8 mouse cellular contexts compared by ENCODE assay signal in genomic region chr8:71537028-71537867, GRCm38 (mm10). TPM values are rescaled to one million over a fixed set of nuclear protein-coding genes. Genes with fewer than 3 reads are reported as not detected.
A peak's percentile ranks its signal among the peaks of the same experiment; 100 is the strongest.
DNase-seq lines count a peak whose midpoint lies in the region; ATAC-seq and TF ChIP-seq lines count a peak whose summit lies in the region.

Bst2 (minus strand) TSS chr8:71537456.

- 3% methylated on average over 37 of the region's 37 CpGs for WGBS in hindbrain, embryonic 11.5 days
- WGBS in midbrain, embryonic 10.5 days: 3% methylated on average over 37 of the region's 37 CpGs

- peaks cover 2 to 11% of the 10 kb centered on the region in 2 experiments; a peak in 2 of 4 replicates for H3K4me1 ChIP-seq in MEL (ENCODE audit: control insufficient read depth in 1 of 2, insufficient read depth in 2 of 2, low read length in 2 of 2)
- no peaks in the 10 kb centered on the region; the same call in 1 of the 2 replicates for H3K4me1 ChIP-seq in hindbrain, embryonic 11.5 days (replicated peaks; ENCODE audit: control insufficient read depth, insufficient read depth, low read length)
- H3K4me1 ChIP-seq in midbrain, embryonic 10.5 days: peaks cover 18% of the 10 kb centered on the region

- TF ChIP-seq POLR2A in MEL (IDR thresholded peaks at IDR 0.05; ENCODE audit: control insufficient read depth in 1 of 2, insufficient read depth in 1 of 2, low read depth in 1 of 2, low read length in 2 of 2, poor library complexity in 1 of 2): peak; percentile 74 to 80; a peak in 3 of 4 replicates
- TF ChIP-seq POLR2A in brain, embryonic 14.5 days (IDR thresholded peaks at IDR 0.05; ENCODE audit: borderline replicate concordance, extremely low read depth, insufficient read depth, insufficient read length, poor library complexity, severe bottlenecking): no peak

- peak; percentile 10 to 22; a peak in 1 of 4 replicates for TF ChIP-seq EP300 in MEL (IDR thresholded peaks at IDR 0.05; ENCODE audit: low read depth in 1 of 2, low read length in 2 of 2)

- peaks cover 1% of the 10 kb centered on the region for H3K79me2 ChIP-seq in MEL (ENCODE audit: control insufficient read depth, insufficient read depth, low read length, poor library complexity)

- H3K9me3 ChIP-seq in MEL (replicated peaks; ENCODE audit: insufficient read depth, low read length): no peaks in the 10 kb centered on the region
- no peaks in the 10 kb centered on the region for H3K9me3 ChIP-seq in hindbrain, embryonic 11.5 days (ENCODE audit: control insufficient read depth, low read length)
- H3K9me3 ChIP-seq in midbrain, embryonic 10.5 days (replicated peaks): no peaks in the 10 kb centered on the region

- DNase-seq in MEL (ENCODE audit: low read depth, low spot score): peak; percentile 98
- DNase-seq in brain, embryonic 14.5 days (ENCODE audit: low read depth): peak; percentile 82
- peak; percentile 77 for DNase-seq in forelimb bud, embryonic 11.5 days (ENCODE audit: low read depth, low spot score)
- peak; percentile 80 for DNase-seq in hindbrain, embryonic 11.5 days (ENCODE audit: low spot score)
- peak; percentile 28 for DNase-seq in left cerebral cortex, postnatal 4 days
- DNase-seq in midbrain, embryonic 10.5 days (ENCODE audit: low spot score): peak; percentile 72
- DNase-seq in skeletal muscle tissue, adult 2 months (ENCODE audit: low read depth, low spot score): peak; percentile 83
- no peak for DNase-seq in cerebellum, adult 11 months

- intact Hi-C loops in left cerebral cortex, postnatal 4 days (cut with DNase I): no loop called here

- peak within 1 kb of the TSS; percentile 74 for H3K9ac ChIP-seq in MEL (ENCODE audit: control insufficient read depth, low read depth, low read length, poor library complexity, severe bottlenecking)
- H3K9ac ChIP-seq in hindbrain, embryonic 11.5 days (ENCODE audit: low read depth, low read length): no peak within 1 kb of the TSS

- peaks cover 0 to 7% of the 10 kb centered on the region in 2 experiments; a peak in 2 of 4 replicates for H3K36me3 ChIP-seq in MEL (ENCODE audit: control insufficient read depth in 1 of 2, insufficient read depth in 2 of 2, low read length in 2 of 2)
- H3K36me3 ChIP-seq in hindbrain, embryonic 11.5 days (ENCODE audit: control insufficient read depth, insufficient read depth, low read length): no peaks in the 10 kb centered on the region
- H3K36me3 ChIP-seq in midbrain, embryonic 10.5 days: no peaks in the 10 kb centered on the region

- H3K27ac ChIP-seq in MEL (ENCODE audit: control insufficient read depth, low read depth, low read length): peak within 1 kb of the TSS; percentile 62
- H3K27ac ChIP-seq in hindbrain, embryonic 11.5 days (ENCODE audit: low read depth, low read length): no peak within 1 kb of the TSS
- H3K27ac ChIP-seq in midbrain, embryonic 10.5 days (replicated peaks): peak within 1 kb of the TSS; percentile 46; the same call in 1 of the 2 replicates

- H3K4me2 ChIP-seq in hindbrain, embryonic 11.5 days (replicated peaks; ENCODE audit: low read depth, low read length): peak within 1 kb of the TSS; percentile 30

- peak in 2 of 3 experiments; percentile 7 to 16; a peak in 1 of 6 replicates for TF ChIP-seq CTCF in MEL (IDR thresholded peaks at IDR 0.05 in 2 of 3, conservative IDR thresholded peaks at IDR 0.05 in 1 of 3; ENCODE audit: control insufficient read depth in 1 of 3, insufficient read depth in 1 of 3, low read depth in 2 of 3, low read length in 3 of 3, poor library complexity in 1 of 3, severe bottlenecking in 1 of 3)
- TF ChIP-seq CTCF in brain, embryonic 14.5 days (IDR thresholded peaks at IDR 0.05; ENCODE audit: borderline replicate concordance, extremely low read depth, insufficient read depth, insufficient read length): no peak

- peak within 1 kb of the TSS; percentile 66 to 87 for H3K4me3 ChIP-seq in MEL (ENCODE audit: control insufficient read depth in 1 of 2, insufficient read depth in 1 of 2, low read depth in 2 of 2, low read length in 2 of 2)
- peak within 1 kb of the TSS; percentile 22 for H3K4me3 ChIP-seq in hindbrain, embryonic 11.5 days (ENCODE audit: low read depth, low read length)
- peak within 1 kb of the TSS; percentile 50 for H3K4me3 ChIP-seq in midbrain, embryonic 10.5 days

- peak; percentile 58 for ATAC-seq in hindbrain, embryonic 11.5 days (ENCODE audit: low FRiP score)

- H3K27me3 ChIP-seq in MEL (ENCODE audit: control insufficient read depth in 1 of 2, insufficient read depth in 2 of 2, low read length in 2 of 2): no peaks in the 10 kb centered on the region
- peaks cover 4% of the 10 kb centered on the region; the same call in 1 of the 2 replicates for H3K27me3 ChIP-seq in hindbrain, embryonic 11.5 days (ENCODE audit: control insufficient read depth, insufficient read depth, low read length)
- peaks cover 44% of the 10 kb centered on the region for H3K27me3 ChIP-seq in midbrain, embryonic 10.5 days (ENCODE audit: low read depth, poor library complexity, severe bottlenecking)

- no peak for TF ChIP-seq RAD21 in MEL (IDR thresholded peaks at IDR 0.05; ENCODE audit: low read depth, low read length)

TF ChIP-seq in MEL, 35 proteins besides CTCF, POLR2A, EP300 and RAD21 (continues in another document):
- TF ChIP-seq CHD1 (IDR thresholded peaks at IDR 0.05; ENCODE audit: low read depth, low read length) (no peak), BHLHE40 (IDR thresholded peaks at IDR 0.05; ENCODE audit: borderline replicate concordance, low read depth, low read length) (no peak), CHD2 (IDR thresholded peaks at IDR 0.05; ENCODE audit: low read length) (no peak), MEF2A (IDR thresholded peaks at IDR 0.05; ENCODE audit: extremely low read depth, insufficient replicate concordance, low read depth, low read length, poor library complexity, severe bottlenecking) (no peak), GABPA (IDR thresholded peaks at IDR 0.05; ENCODE audit: low read depth, low read length) (no peak), MXI1 (IDR thresholded peaks at IDR 0.05; ENCODE audit: low read depth, low read length) (peak; percentile 94), SMC3 (IDR thresholded peaks at IDR 0.05; ENCODE audit: low read depth, low read length) (no peak), ZKSCAN1 (IDR thresholded peaks at IDR 0.05; ENCODE audit: low read depth, low read length) (no peak), TAL1 (IDR thresholded peaks at IDR 0.05; ENCODE audit: low read length) (no peak), SIN3A (IDR thresholded peaks at IDR 0.05; ENCODE audit: low read length) (peak; percentile 77; the same call in 1 of the 2 replicates), JUND (IDR thresholded peaks at IDR 0.05; ENCODE audit: low read depth, low read length) (no peak), RCOR1 (IDR thresholded peaks at IDR 0.05; ENCODE audit: low read depth, low read length) (no peak), HCFC1 (IDR thresholded peaks at IDR 0.05; ENCODE audit: low read depth, low read length) (peak; percentile 76), MYC (IDR thresholded peaks at IDR 0.05; ENCODE audit: low read depth, low read length) (peak; percentile 82), ZNF384 (IDR thresholded peaks at IDR 0.05; ENCODE audit: low read depth, low read length) (no peak), POLR2AphosphoS5 (IDR thresholded peaks at IDR 0.05; ENCODE audit: borderline replicate concordance, low read depth, low read length) (no peak), TCF12 (IDR thresholded peaks at IDR 0.05; ENCODE audit: low read depth, low read length) (peak; percentile 20; the same call in 1 of the 2 replicates), USF2 (IDR thresholded peaks at IDR 0.05; ENCODE audit: borderline replicate concordance in 1 of 2, insufficient read depth in 1 of 2, low read depth in 1 of 2, low read length in 2 of 2) (0 out of 4 replicates have a peak, but pooled peaks of 1 of the 2 experiments have one; percentile 24), UBTF (IDR thresholded peaks at IDR 0.05; ENCODE audit: borderline replicate concordance, insufficient read depth, low read depth, low read length) (no peak), NRF1 (IDR thresholded peaks at IDR 0.05; ENCODE audit: insufficient read depth, low read depth, low read length, poor library complexity, severe bottlenecking) (0 out of 2 replicates have a peak, but pooled peaks have one; percentile 8), GATA1 (IDR thresholded peaks at IDR 0.05; ENCODE audit: low read depth, low read length) (no peak), ZC3H11A (IDR thresholded peaks at IDR 0.05; ENCODE audit: low read depth, low read length) (0 out of 2 replicates have a peak, but pooled peaks have one; percentile 13), ELF1 (IDR thresholded peaks at IDR 0.05; ENCODE audit: low read depth, low read length) (0 out of 2 replicates have a peak, but pooled peaks have one; percentile 45), KAT2A (conservative IDR thresholded peaks at IDR 0.05; ENCODE audit: low read depth, low read length) (no peak), MYB (IDR thresholded peaks at IDR 0.05; ENCODE audit: low read depth, low read length) (no peak), USF1 (IDR thresholded peaks at IDR 0.05; ENCODE audit: low read depth, low read length) (peak; percentile 85), POLR2AphosphoS2 (IDR thresholded peaks at IDR 0.05; ENCODE audit: low read length) (peak; percentile 76; the same call in 1 of the 2 replicates), ETS1 (IDR thresholded peaks at IDR 0.05; ENCODE audit: low read depth, low read length) (peak; percentile 77), MAZ (IDR thresholded peaks at IDR 0.05; ENCODE audit: low read depth, low read length) (0 out of 2 replicates have a peak, but pooled peaks have one; percentile 30), MAFK (IDR thresholded peaks at IDR 0.05; ENCODE audit: borderline replicate concordance, low read depth, low read length) (no peak), TBP (IDR thresholded peaks at IDR 0.05; ENCODE audit: low read depth, low read length) (peak; percentile 74; the same call in 1 of the 2 replicates), NELFE (IDR thresholded peaks at IDR 0.05; ENCODE audit: low read depth, low read length) (peak; percentile 72), E2F4 (IDR thresholded peaks at IDR 0.05; ENCODE audit: borderline replicate concordance, low read depth, low read length) (no peak), MAX (IDR thresholded peaks at IDR 0.05; ENCODE audit: low read length) (peak; percentile 90)

RNA-seq across cellular contexts. Expression of gene Bst2, which starts in this region (rescaled TPM):
- 41.1 and 49.9 TPM in 2 replicates for total RNA-seq in MEL (2012; rRNA removed)
- 100 to 1,000 TPM in 1 of 2 experiments, not detected in 1; 125 TPM for polyA plus RNA-seq in MEL (2012; ENCODE audit: insufficient read depth in 1 of 2, insufficient read length in 2 of 2, low read depth in 1 of 2, low replicate concordance in 2 of 2, missing spikeins in 1 of 2)
- 11.4 and 18.1 TPM in 2 replicates for polyA plus RNA-seq in brain, embryonic 14.5 days (2012; rRNA removed)
- polyA plus RNA-seq in hindbrain, embryonic 11.5 days (2014; fragmentation: Nextera tagmentation; extraction: Ambion mirVana): 2.2 and 5.7 TPM in 2 replicates
- total RNA-seq in left cerebral cortex, postnatal 4 days (2021): 1 to 10 TPM; 3.0 to 3.5 TPM
- polyA plus RNA-seq in midbrain, embryonic 10.5 days (2016; fragmentation: Nextera tagmentation; extraction: Ambion mirVana): 8.6 and 9.3 TPM in 2 replicates

Comparison
In these comparisons a context has a peak if more than half of its experiments do, and no peak if none do; other contexts are left out.
1. H3K4me3 ChIP-seq: peak in every context shown above with its lines; median percentile 76 in MEL; 50 in midbrain, embryonic 10.5 days; 22 in hindbrain, embryonic 11.5 days.